Mouse (Mus musculus) G1E (cell line): Measurements from ENCODE around the gene Pias1. TPM values are rescaled to one million over a fixed set of nuclear protein-coding genes. Genes with fewer than 3 reads are reported as not detected.

Experiments used
- ATAC-seq: 2 replicates; pipeline ENCODE4 v1.8.0; 2016; ENCODE audit warnings: mild to moderate bottlenecking; ENCODE audit not compliant: insufficient number of reproducible peaks, poor library complexity, low FRiP score, severe bottlenecking; ENCODE audit errors: extremely low read depth
- DNase-seq: peaks from one replicate; pipeline ENCODE4 v3.0.0; 2012; ENCODE audit warnings: low spot score
- H3K27me3 ChIP-seq: 2 replicates; pipeline ENCODE4 v1.6.1; 2012; ENCODE audit warnings: mild to moderate bottlenecking, low read length, inconsistent platforms; ENCODE audit not compliant: insufficient read depth
- H3K36me3 ChIP-seq: replicated peaks from 2 replicates; pipeline ENCODE3; 2012; ENCODE audit warnings: mild to moderate bottlenecking, inconsistent platforms
- H3K4me1 ChIP-seq: 2 replicates; pipeline ENCODE4 v1.6.1; 2012; ENCODE audit warnings: low read depth, low read length, inconsistent platforms, mixed read lengths; ENCODE audit not compliant: insufficient read depth
- H3K4me3 ChIP-seq: 2 replicates; pipeline ENCODE4 v1.5.1; 2012; ENCODE audit warnings: low read depth, mild to moderate bottlenecking, inconsistent platforms, low read length, moderate library complexity, mixed read lengths
- H3K9me3 ChIP-seq: replicated peaks from 2 replicates; pipeline ENCODE4 v1.6.1; 2012; ENCODE audit warnings: inconsistent platforms
- CTCF ChIP-seq: IDR thresholded peaks from 2 replicates; pipeline ENCODE4 v1.5.1; 2012; ENCODE audit warnings: low read depth, low read length, inconsistent platforms, mixed read lengths
- GATA1 ChIP-seq: IDR thresholded peaks from 2 replicates; pipeline ENCODE4 v1.6.1; 2012; ENCODE audit warnings: borderline replicate concordance, low read length, inconsistent platforms, mixed read lengths
- GATA2 ChIP-seq: IDR thresholded peaks from 2 replicates; pipeline ENCODE4 v1.6.1; 2012; ENCODE audit warnings: low read depth, low read length, inconsistent platforms, borderline replicate concordance
- POLR2AphosphoS5 ChIP-seq: IDR thresholded peaks from 2 replicates; pipeline ENCODE4 v1.6.1; 2012; ENCODE audit warnings: low read depth, low read length, inconsistent platforms; ENCODE audit not compliant: insufficient replicate concordance
- TAL1 ChIP-seq: conservative IDR thresholded peaks from 2 replicates; pipeline ENCODE4 v1.6.1; 2012; ENCODE audit warnings: low read depth, low read length, inconsistent platforms, mixed read lengths
- polyA plus RNA-seq: library from polyadenylated mRNA; stranded (reverse); fragments of >175 nt; gene quantifications from 2 replicates; pipeline ENCODE4 v1.2.3, GENCODE M21; 2012
- total RNA-seq, 2 experiments: library from RNA; stranded (forward) in 1 of 2; stranded (reverse) in 1 of 2; fragments of 200-1000 nt in 1 of 2; fragments of >200 nt in 1 of 2; fragmentation: Nextera tagmentation in 1 of 2; gene quantifications; 2 replicates each; pipeline ENCODE4 v1.2.3; 2014 to 2017

The Pias1 gene
- total and polyA plus RNA-seq, 3 experiments = 1.5 to 125 (median 51.6) TPM

DNA sequence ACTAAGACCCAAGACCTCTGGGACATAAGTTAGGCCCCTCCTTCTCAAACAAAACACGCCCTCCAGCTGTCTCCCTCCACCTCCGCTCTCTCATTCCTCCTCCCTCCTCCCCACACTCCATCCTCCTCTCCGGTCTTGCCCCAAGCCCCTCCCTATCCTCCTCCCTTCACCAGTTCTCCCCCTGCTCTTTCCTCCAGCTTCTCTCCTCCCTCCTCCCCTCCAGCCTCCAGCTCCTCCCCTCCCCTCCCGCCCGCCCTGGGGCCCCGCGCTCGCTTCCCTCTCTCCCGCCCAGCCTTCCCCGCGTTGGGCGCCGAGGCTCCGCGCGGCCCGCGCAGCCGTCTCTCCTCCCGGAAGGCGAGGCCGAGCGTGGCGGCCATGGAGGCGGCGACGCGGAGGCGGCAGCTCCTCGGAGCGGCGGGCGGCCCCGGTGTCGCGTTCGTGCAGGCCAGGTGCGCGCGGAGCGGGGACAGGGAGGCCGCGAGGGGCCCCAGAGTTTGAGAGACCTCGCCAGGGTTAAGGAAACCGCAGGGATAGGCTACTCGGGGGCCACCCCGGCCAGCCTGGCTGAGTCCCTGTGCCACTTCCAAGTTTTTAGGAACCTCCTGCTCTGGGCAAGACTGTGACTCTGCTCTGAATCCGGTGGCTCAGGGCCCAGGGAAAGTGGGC lies 149.1 kb downstream of the Pias1 start, which contains the start of gene Cln6:
Cln6 (plus strand) TSS at position 280 of the 666 bp plus-strand sequence.
- peak within 1 kb of the TSS; percentile 80 for H3K4me3 ChIP-seq
- H3K27me3 ChIP-seq = no peaks in the 10 kb centered on the region
- DNase-seq (peak; percentile 91), ATAC-seq (peak; percentile 98)
- TF ChIP-seq POLR2AphosphoS5 (no peak), TAL1 (no peak), GATA2 (no peak), GATA1 (no peak), CTCF (no peak)
- no peaks in the 10 kb centered on the region for H3K9me3 ChIP-seq
- H3K4me1 ChIP-seq = peaks cover 56% of the 10 kb centered on the region
- H3K36me3 ChIP-seq = peaks cover 35% of the 10 kb centered on the region

DNA sequence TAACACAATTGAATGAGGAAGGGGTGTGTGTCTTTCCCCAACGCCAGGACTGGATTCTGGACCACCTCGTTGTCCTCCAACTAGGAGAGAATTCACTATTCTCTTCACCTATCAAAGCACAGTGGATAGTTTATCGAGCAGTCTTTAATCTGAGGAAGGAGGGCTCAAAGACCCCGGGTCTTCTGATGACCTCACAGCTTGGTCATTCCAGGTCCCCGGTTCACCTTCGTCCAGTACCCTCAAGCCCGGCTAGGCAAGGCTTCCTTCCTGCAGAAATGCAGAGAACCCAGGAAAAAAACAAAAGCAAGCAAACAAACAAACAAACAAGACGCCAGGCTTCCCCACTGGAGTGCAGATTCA lies 149.6 kb downstream of the Pias1 start:
- no peak for ATAC-seq
- DNase-seq = no peak

DNA sequence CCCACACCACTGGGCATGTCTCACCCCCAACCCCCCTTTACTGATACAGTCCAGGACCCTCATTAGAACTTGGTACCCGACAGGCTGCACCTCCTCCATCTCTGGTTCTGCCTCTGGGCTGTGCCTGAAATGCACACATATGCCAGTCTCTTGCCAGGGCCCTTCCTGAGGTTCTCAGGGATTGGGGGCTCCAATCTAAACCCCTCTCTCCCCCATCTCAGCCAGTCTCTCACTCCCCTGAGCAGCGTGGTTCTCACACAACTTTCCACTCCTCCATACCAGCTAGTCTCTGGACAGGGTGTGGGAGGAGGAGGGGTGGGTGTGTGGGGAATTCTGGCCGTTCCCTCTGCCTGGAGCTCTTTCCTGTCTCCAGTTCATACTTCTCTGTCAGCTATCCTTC lies 150.1 kb downstream of the Pias1 start:
- H3K4me1 ChIP-seq = peaks cover 51% of the 10 kb centered on the region
- ATAC-seq = no peak
- no peaks in the 10 kb centered on the region for H3K27me3 ChIP-seq
- peaks cover 25% of the 10 kb centered on the region for H3K36me3 ChIP-seq
- H3K4me3 ChIP-seq = peak overlapping the region; percentile 80; the same call in 1 of the 2 replicates
- H3K9me3 ChIP-seq = no peaks in the 10 kb centered on the region
- no peak for DNase-seq
- no peak for TF ChIP-seq CTCF
- TF ChIP-seq GATA2 = no peak
- TF ChIP-seq POLR2AphosphoS5 = no peak
- no peak for TF ChIP-seq TAL1
- no peak for TF ChIP-seq GATA1

More for the DNA sequence above, 149.6 kb downstream of the Pias1 start:
- no peaks in the 10 kb centered on the region for H3K9me3 ChIP-seq
- H3K4me3 ChIP-seq = peak overlapping the region; percentile 80
- no peaks in the 10 kb centered on the region for H3K27me3 ChIP-seq
- H3K4me1 ChIP-seq = peaks cover 53% of the 10 kb centered on the region
- peaks cover 30% of the 10 kb centered on the region for H3K36me3 ChIP-seq
- TF ChIP-seq CTCF = no peak
- TF ChIP-seq GATA1 = no peak
- no peak for TF ChIP-seq TAL1
- TF ChIP-seq GATA2 = no peak
- no peak for TF ChIP-seq POLR2AphosphoS5

DNA sequence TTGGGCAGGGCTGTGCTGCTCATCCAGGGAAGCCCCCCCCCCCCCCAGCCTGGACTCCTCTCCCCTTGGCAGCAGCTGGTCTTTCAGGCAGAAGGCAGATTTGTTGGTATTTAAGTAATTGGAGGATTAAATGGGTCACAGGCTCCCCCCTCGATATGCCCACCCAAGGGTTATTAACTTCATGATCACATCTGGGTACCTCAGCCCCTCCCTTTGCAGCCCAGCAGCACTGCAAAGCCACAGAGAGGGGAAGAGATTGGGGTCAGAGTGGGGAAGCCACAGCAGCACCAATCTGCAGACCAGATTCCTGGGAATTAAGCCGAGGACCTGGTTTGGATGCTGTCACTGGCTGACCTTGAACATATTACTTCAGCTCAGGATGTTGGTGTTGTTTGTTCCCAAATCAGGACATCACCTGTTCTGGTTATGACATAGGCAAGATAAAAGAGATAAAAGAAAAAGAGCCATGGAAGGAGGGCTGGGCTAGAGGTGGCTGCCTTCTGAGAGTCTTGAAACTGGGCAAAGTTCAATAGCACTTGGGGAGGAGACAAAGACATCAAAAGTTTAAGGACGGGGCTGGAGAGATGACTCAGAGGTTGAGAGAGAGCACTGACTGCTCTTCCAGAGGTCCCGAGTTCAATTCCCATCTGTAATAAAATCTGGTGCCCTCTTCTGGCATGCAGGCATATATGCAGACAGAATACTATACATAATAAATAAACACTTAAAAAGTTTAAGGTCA lies 151.8 kb downstream of the Pias1 start:
- H3K4me1 ChIP-seq = peaks cover 47% of the 10 kb centered on the region
- no peaks in the 10 kb centered on the region for H3K27me3 ChIP-seq
- no peak for ATAC-seq
- TF ChIP-seq GATA1 (no peak), TAL1 (no peak), CTCF (no peak), GATA2 (no peak), POLR2AphosphoS5 (no peak)
- DNase-seq = no peak
- H3K4me3 ChIP-seq = no peak overlapping the region
- H3K36me3 ChIP-seq = peaks cover 13% of the 10 kb centered on the region
- H3K9me3 ChIP-seq = no peaks in the 10 kb centered on the region

DNA sequence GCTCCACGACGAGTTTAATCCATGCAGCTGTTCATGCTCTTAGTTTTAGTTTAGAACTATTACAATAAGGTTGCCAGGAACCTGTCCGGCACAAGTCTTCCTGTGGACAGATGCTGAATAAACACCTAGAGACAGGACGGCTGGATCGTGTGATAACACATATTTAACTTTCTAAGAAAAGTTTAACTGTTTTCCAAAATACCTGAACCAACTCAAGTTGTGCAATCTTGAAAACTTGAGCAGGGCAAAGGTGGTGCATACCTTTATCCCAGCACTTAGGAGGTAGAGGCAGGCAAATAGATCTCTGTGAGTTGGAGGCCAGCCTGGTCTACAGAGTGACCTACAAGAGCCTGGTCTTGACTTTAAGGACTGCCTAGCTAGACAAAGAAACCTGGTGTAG lies 152.8 kb downstream of the Pias1 start:
- Histone ChIP-seq H3K27me3 (no peaks in the 10 kb centered on the region), H3K9me3 (no peaks in the 10 kb centered on the region), H3K4me1 (peaks cover 43% of the 10 kb centered on the region), H3K36me3 (peaks cover 3% of the 10 kb centered on the region), H3K4me3 (no peak overlapping the region)
- ATAC-seq (no peak), DNase-seq (no peak)
- no peak for TF ChIP-seq GATA1

DNA sequence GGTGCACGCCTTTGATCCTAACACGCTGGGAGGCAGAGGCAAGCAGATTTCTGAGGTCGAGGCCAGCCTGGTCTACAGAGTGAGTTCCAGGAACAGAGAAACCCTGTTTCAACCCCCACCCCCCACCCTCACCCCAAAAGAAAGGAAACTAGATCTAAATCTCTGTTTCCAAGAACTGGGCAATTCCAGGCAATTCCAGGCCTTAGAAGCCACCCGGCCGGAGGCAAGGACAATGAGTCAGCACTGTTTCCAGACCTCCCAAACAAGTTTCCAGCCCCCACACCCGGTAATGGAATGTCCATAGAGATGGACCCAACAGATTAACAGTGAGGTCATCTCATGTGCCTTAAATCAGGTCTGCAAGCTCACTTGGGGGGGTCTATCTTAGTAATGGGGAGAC lies 157.8 kb downstream of the Pias1 start:
- Histone ChIP-seq H3K4me1 (peaks cover 50% of the 10 kb centered on the region), H3K4me3 (no peak overlapping the region), H3K36me3 (no peaks in the 10 kb centered on the region), H3K27me3 (no peaks in the 10 kb centered on the region), H3K9me3 (no peaks in the 10 kb centered on the region)
- no peak for TF ChIP-seq GATA2
- no peak for TF ChIP-seq TAL1
- no peak for TF ChIP-seq CTCF
- no peak for TF ChIP-seq GATA1
- no peak for TF ChIP-seq POLR2AphosphoS5
- DNase-seq = no peak
- no peak for ATAC-seq
